Mouse (Mus musculus) midbrain, embryonic 10.5 days (tissue): Measurements from ENCODE around the gene Spc25. TPM values are rescaled to one million over a fixed set of nuclear protein-coding genes. Genes with fewer than 3 reads are reported as not detected.

ENCODE experiments used
- DNase-seq: peaks from one replicate; pipeline ENCODE4 v3.0.0-alpha.2; 2017; ENCODE audit warnings: low spot score
- H3K27ac ChIP-seq: fragments of 300-500 bp; sonication (generic); replicated peaks from 2 replicates; pipeline ENCODE4 v1.5.1; 2016; ENCODE audit warnings: mild to moderate bottlenecking
- H3K27me3 ChIP-seq: fragments of 300-500 bp; sonication (generic); 2 replicates; pipeline ENCODE4 v1.6.1; 2016; ENCODE audit warnings: low read depth, mild to moderate bottlenecking; ENCODE audit not compliant: poor library complexity, severe bottlenecking
- H3K36me3 ChIP-seq: fragments of 300-500 bp; sonication (generic); 2 replicates; pipeline ENCODE4 v1.6.1; 2016; ENCODE audit warnings: mild to moderate bottlenecking, moderate library complexity
- H3K4me1 ChIP-seq: fragments of 300-500 bp; sonication (generic); 2 replicates; pipeline ENCODE4 v1.6.1; 2016
- H3K4me3 ChIP-seq: fragments of 300-500 bp; sonication (generic); 2 replicates; pipeline ENCODE4 v1.5.1; 2016; ENCODE audit warnings: mild to moderate bottlenecking, moderate library complexity
- H3K9me3 ChIP-seq: fragments of 300-500 bp; sonication (generic); replicated peaks from 2 replicates; pipeline ENCODE4 v1.6.1; 2016; ENCODE audit warnings: mild to moderate bottlenecking
- WGBS: fragments of 180-500 bp; shearing (Covaris S2); methylation state at CpG from one replicate; pipeline ENCODE4 v1.1.7; 2016; 5-methylcytosine and 5-hydroxymethylcytosine counted together
- polyA plus RNA-seq: library from polyadenylated mRNA; unstranded; fragments of >200 nt; fragmentation: Nextera tagmentation; extraction: Ambion mirVana; gene quantifications from 2 replicates; pipeline ENCODE4 v1.2.1, GENCODE M21; 2016

The Spc25 gene
- polyA plus RNA-seq: 250 and 252 TPM in 2 replicates

DNA sequence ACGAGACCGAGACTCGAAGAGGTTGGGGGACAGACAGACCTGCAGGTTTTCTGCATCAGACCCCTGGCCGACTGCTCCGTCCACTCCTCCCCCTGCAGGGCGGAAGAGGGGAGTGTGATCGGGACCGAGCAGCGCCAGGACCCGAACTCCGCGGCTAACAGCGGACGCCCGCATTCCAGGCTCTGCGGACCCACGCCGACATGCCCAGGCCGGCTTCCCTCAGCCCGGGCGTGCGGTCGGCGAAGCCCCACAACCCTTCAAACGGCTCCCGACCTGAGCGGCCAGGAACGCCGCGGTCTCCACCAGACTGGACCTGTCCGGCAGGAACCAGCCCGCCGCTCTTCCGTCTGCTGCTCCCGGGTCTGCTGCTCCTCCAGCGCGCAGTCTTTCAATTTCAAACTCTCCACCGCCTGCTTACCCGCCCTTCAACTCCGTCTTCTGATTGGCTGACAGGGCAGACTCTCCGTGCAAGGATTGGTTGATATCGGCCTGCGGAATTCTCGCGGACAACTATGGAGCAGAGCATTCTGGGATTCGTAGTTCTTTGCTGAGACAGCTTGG is at the start of gene Spc25:
Gene Spc25, minus strand, starts transcription at position 404 of the 561 bp plus-strand sequence.
- peak within 1 kb of the TSS; percentile 89 for H3K4me3 ChIP-seq

DNA sequence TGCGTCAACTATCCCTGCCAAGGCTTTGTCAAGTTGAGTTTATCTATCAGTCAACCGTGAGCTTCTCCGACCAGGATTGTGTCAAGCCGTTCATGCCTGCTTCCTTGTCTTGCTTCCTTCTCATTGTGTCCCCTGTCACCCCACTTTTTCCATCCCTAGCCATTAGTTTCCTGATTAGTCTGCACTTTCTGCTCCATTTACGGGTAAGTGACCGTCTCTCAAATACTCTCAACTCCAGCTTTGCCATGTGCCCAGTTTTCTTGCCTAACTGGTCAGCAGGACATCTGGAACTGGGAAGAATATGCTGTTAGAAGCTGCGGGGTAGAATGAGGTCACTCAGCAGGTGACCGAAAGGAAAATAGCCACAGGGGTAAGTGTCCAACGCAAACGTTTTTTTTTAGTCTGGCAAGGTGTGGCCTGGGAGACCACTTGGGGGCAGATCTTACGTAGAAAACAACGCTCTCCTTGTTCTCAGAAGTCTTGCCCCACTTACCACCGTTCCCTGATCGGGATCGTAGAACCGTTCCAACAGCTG is 42.3 kb upstream of the Spc25 start:
- Histone ChIP-seq H3K9me3 (no peaks in the 10 kb centered on the region), H3K36me3 (no peaks in the 10 kb centered on the region), H3K4me1 (peaks cover 21% of the 10 kb centered on the region), H3K27ac (no peak overlapping the region), H3K4me3 (no peak overlapping the region), H3K27me3 (no peaks in the 10 kb centered on the region)
- 59% methylated on average over 16 of the region's 16 CpGs for WGBS
- DNase-seq: no peak

More for the DNA sequence above, at the start of gene Spc25:
- H3K9me3 ChIP-seq: no peaks in the 10 kb centered on the region
- H3K27ac ChIP-seq: peak within 1 kb of the TSS; percentile 97
- peak; percentile 92 for DNase-seq
- peaks cover 27% of the 10 kb centered on the region for H3K36me3 ChIP-seq
- H3K4me1 ChIP-seq: peaks cover 18% of the 10 kb centered on the region
- WGBS: under 1% methylated on average over 46 of the region's 46 CpGs
- no peaks in the 10 kb centered on the region for H3K27me3 ChIP-seq

DNA sequence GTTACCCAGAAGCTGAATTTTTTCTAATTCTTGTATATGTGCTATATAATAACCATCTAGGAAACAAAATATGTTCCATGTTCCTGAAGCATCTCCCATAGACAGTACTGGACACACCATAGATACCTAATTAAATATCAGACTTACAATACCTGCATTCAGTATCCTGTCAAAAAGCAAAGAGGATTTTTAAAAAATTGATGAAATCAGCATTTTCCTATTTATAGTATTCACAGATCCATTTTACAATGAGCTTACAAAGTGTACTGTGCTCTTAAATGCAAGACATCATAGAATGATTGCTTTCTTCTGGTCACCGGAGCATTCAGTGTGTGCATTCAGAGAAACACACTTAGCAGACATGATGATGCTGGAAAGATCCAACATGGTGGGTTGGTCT is 41.1 kb upstream of the Spc25 start:
- Histone ChIP-seq H3K27me3 (no peaks in the 10 kb centered on the region), H3K4me1 (peaks cover 21% of the 10 kb centered on the region), H3K27ac (no peak overlapping the region), H3K36me3 (no peaks in the 10 kb centered on the region), H3K4me3 (no peak overlapping the region), H3K9me3 (no peaks in the 10 kb centered on the region)
- no peak for DNase-seq
- 96% methylated on average over 1 of the region's 1 CpGs for WGBS

DNA sequence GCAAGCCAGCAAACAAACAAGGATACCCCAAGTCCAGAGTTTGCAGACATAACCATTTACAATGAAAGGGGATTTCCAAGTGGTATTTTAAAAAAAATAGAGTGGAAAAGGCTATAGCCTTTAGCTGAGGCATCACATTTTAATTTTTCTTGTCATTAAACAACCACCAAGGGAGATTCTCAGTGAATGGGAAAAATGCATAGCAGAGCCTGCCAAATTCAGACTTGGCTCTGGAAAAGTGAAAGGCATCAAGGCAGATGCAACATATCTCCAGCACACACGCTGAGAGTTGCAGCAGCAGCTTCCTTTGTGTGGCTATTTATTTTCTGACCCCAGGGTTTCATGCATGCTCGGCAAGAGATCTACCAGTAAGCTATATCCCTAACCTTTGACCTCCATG is 38.9 kb upstream of the Spc25 start:
- H3K4me1 ChIP-seq: peaks cover 21% of the 10 kb centered on the region
- 25% methylated on average over 2 of the region's 2 CpGs for WGBS
- DNase-seq: no peak
- H3K27ac ChIP-seq: no peak overlapping the region
- no peaks in the 10 kb centered on the region for H3K9me3 ChIP-seq
- no peaks in the 10 kb centered on the region for H3K36me3 ChIP-seq
- no peaks in the 10 kb centered on the region for H3K27me3 ChIP-seq
- H3K4me3 ChIP-seq: no peak overlapping the region

DNA sequence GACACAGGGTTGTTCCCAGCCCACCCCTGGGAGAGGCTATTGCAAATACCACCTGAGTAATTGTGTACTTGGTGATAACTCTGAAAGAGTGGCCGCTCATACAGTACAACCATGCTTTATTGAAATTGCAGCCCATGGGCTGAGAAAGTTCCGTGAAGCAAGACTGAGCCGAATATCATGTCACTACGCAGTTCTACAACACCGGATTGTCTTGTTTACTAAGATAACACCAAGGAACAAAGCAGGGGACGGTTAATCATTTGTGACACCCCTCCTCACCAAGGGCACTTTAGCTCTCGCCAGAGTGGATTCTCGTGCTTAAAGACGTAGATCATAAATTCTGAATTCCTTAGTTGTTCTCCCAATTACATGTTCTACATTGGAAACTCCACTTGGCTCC is 33.3 kb upstream of the Spc25 start:
- no peak for DNase-seq
- Histone ChIP-seq H3K36me3 (no peaks in the 10 kb centered on the region), H3K4me3 (no peak overlapping the region), H3K27me3 (no peaks in the 10 kb centered on the region), H3K4me1 (no peaks in the 10 kb centered on the region), H3K27ac (no peak overlapping the region), H3K9me3 (no peaks in the 10 kb centered on the region)
- 92% methylated on average over 9 of the region's 9 CpGs for WGBS

DNA sequence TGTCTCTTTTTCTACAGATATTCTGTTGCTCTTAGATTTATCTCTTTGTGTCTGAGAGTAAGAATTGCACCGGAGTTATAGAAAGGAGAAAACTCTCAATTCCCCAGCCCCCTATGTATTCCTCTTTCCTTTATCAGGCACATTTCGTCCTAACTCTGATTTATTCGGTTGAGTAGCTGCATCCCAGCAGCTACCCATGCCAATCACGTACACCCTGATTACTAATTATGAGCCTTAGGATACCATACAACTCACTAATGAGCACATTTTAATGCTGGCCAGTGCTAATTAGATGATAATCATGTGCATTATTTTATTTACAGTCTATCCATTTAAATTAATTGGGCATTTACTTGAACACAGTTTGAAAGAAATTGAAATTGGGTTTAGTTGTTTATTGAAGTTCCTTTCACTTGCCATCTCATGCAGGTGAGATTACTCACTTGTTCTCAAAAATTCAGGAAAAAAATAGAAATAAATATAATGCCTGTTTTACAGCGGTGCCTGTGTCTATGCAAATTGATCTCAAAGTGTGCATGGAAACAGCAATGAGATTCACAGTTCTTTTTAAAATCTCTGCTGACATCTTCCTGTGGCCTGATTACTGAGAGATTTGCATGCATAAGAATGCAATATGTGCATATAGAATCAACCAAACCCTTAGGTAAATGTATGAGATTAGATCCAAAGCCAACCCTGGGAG is 29.1 kb upstream of the Spc25 start:
- H3K27ac ChIP-seq: no peak overlapping the region
- no peaks in the 10 kb centered on the region for H3K4me1 ChIP-seq
- H3K36me3 ChIP-seq: no peaks in the 10 kb centered on the region
- WGBS: 92% methylated on average over 5 of the region's 5 CpGs
- H3K27me3 ChIP-seq: no peaks in the 10 kb centered on the region
- no peaks in the 10 kb centered on the region for H3K9me3 ChIP-seq
- H3K4me3 ChIP-seq: no peak overlapping the region
- DNase-seq: no peak

DNA sequence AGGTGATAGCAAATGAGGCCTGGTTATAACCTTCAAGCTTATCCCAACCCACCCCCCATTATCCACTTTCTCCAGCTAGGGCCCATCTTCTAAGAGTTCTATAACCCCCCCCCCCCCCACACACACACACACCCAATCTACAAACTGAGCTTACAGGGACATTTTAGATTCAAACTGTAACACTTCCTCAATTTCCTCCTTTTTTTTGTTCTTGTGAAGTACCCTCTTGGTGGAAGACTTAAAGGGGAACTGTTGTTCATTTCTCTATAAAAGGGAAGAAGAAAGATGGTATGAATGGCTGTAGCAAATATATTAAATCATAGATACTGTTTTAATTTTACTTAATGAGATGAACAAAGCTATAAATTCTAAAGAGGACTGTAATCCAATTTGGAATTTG is 26.1 kb upstream of the Spc25 start:
- Histone ChIP-seq H3K27ac (no peak overlapping the region), H3K4me3 (no peak overlapping the region), H3K4me1 (no peaks in the 10 kb centered on the region), H3K36me3 (no peaks in the 10 kb centered on the region), H3K9me3 (no peaks in the 10 kb centered on the region), H3K27me3 (no peaks in the 10 kb centered on the region)
- no peak for DNase-seq

DNA sequence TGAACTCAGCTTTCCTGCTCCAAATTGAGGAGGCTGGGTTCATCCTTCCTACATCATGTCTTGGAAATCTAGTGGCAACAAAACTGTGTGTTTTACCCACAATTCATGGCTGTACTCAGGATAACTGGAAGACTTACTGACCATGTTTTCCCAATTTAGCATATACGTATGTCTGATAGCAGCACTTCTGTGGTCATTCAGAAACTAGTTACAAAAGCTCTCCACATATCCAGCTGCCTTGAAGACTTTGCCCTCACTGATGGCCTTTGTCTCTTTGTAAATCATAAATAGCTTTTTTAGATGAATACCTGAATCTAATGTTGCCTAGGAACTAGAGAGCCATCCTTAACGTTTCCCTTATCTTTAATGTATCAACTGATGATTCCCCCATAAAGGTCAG is 24.1 kb upstream of the Spc25 start:
- Histone ChIP-seq H3K27me3 (no peaks in the 10 kb centered on the region), H3K4me3 (no peak overlapping the region), H3K36me3 (no peaks in the 10 kb centered on the region), H3K9me3 (no peaks in the 10 kb centered on the region), H3K4me1 (0 out of 2 replicates have a peak, but pooled peaks cover 3% of the 10 kb centered on the region), H3K27ac (no peak overlapping the region)
- DNase-seq: no peak
- WGBS: 93% methylated on average over 2 of the region's 2 CpGs

DNA sequence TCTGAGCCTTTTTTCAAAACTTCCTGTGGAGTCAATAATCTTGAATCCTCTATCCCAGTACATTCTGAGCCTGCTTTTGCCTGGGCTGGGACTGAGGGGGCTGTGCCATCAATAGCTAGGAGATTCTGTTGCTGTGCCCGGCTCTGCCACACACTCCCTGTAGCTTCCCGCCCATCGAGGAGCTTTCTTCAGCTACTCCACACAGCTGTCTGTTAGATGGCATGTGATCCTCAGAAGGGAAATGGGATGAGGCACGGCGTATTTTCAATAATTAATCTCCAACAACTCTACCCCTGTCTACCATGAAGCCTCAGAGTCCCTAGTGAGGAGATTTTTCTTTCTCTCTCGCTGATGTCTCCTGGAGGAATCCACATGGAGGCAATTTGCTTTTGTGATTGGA is 22.6 kb upstream of the Spc25 start:
- WGBS: 82% methylated on average over 6 of the region's 6 CpGs
- DNase-seq: no peak

DNA sequence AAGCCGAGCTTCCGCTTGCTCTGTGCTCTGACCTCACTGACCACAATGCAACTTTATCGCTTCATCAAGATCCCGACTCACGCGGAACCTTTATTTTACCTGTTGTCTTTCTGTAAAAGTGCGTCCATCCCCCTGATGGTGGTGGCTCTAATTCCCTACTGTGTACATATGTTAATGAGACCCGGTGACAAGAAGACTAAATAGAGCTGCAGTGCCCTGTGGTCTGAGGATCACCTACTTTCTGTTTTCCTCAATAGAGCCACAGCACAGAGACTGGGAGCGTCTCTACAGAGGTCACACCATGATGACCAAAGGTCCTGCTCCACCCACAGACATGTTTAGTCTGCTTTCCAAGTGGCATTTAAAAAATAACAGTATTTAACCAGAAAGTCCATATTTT is 20.9 kb upstream of the Spc25 start:
- Histone ChIP-seq H3K36me3 (no peaks in the 10 kb centered on the region), H3K27me3 (no peaks in the 10 kb centered on the region), H3K4me3 (no peak overlapping the region), H3K27ac (no peak overlapping the region), H3K9me3 (no peaks in the 10 kb centered on the region), H3K4me1 (peaks cover 7% of the 10 kb centered on the region; the same call in 1 of the 2 replicates)
- WGBS: 87% methylated on average over 9 of the region's 9 CpGs
- no peak for DNase-seq

More for the DNA sequence above, 22.6 kb upstream of the Spc25 start:
- Histone ChIP-seq H3K9me3 (no peaks in the 10 kb centered on the region), H3K27me3 (no peaks in the 10 kb centered on the region), H3K36me3 (no peaks in the 10 kb centered on the region), H3K4me1 (0 out of 2 replicates have a peak, but pooled peaks cover 3% of the 10 kb centered on the region), H3K27ac (no peak overlapping the region), H3K4me3 (no peak overlapping the region)

DNA sequence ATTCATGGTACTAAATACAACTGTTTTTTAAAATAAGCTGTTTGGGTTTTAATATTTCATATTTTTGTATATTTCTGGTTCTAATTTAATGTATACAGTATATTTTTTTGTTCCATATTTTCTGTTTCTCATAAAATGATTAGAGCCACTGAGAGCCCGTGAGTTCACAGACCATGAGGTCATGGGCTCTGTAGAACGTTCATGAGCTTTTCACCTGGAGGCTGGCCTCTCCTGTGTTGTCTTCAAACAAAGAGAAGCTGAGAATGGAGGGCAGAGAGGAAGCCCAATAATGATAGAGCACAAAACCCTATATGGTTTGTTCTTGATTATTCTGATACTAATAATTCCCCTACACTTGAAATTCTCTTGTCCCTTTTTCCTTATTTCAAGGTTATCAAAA is 18.7 kb upstream of the Spc25 start:
- Histone ChIP-seq H3K27ac (no peak overlapping the region), H3K9me3 (no peaks in the 10 kb centered on the region), H3K4me1 (peaks cover 10% of the 10 kb centered on the region; the same call in 1 of the 2 replicates), H3K27me3 (no peaks in the 10 kb centered on the region), H3K36me3 (no peaks in the 10 kb centered on the region), H3K4me3 (no peak overlapping the region)
- 80% methylated on average over 2 of the region's 2 CpGs for WGBS
- DNase-seq: no peak

DNA sequence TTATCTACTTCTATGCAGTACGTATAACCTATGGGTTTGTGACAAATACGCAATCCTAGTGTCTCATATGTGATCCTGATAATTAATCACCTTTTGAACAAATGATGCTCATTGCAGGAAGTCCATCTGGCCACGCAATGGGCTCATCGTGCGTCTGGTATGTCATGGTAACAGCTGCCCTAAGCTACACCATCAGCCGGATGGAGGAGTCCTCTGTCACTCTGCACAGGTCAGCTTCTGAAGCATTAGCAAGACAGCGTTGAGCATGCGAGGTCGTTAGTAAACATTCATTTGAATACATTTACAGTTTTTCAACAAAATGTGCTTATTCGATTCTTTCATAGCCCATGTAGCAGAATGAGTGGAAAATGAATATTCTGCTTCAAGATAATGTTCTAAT is 16.8 kb upstream of the Spc25 start:
- no peak for DNase-seq
- Histone ChIP-seq H3K27me3 (no peaks in the 10 kb centered on the region), H3K36me3 (no peaks in the 10 kb centered on the region), H3K27ac (no peak overlapping the region), H3K4me3 (no peak overlapping the region), H3K4me1 (peaks cover 10% of the 10 kb centered on the region; the same call in 1 of the 2 replicates), H3K9me3 (no peaks in the 10 kb centered on the region)
- WGBS: 86% methylated on average over 10 of the region's 10 CpGs

DNA sequence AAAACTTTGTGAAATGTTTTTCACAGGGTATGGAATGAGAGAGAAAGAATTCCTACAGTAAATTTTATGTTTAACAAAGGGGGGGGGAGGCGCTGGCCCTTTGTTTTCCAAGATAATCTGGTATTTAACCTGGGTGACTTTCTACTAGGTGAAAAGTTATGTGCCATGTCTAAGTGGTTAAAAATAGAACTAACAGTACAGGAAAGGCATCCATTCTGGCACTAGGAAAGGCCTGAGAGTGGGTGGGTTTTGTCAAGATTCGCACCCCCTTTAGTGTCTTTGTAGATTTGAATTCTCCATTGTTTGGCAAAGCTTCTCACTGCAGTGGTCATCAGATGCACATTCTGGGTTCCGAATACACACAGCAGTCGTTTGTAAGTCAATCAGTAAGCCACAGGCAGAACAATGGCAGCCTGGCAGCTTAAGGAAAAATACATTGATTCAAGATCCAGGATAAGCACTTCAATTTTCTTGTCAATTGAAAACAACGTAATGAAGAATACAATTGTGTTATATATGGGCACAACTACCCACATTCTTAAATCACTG is 15.9 kb upstream of the Spc25 start:
- no peak overlapping the region for H3K27ac ChIP-seq
- DNase-seq: no peak
- H3K27me3 ChIP-seq: no peaks in the 10 kb centered on the region
- no peaks in the 10 kb centered on the region for H3K9me3 ChIP-seq
- no peak overlapping the region for H3K4me3 ChIP-seq
- peaks cover 9% of the 10 kb centered on the region; the same call in 1 of the 2 replicates for H3K4me1 ChIP-seq
- WGBS: 35% methylated on average over 5 of the region's 5 CpGs
- H3K36me3 ChIP-seq: no peaks in the 10 kb centered on the region
